Mouse (Mus musculus) skeletal muscle tissue, adult 2 months (tissue): ENCODE measurements at regions not wholly inside any gene's neighbourhood (a gene's known extent, or its start where the extent isn't known, plus 50 kb on each side); places are given as distances from the start of the nearest gene placed in this dataset.
"Not testable (repeated sequence)": the region's sequence is repeated elsewhere in the genome, so short reads cannot be mapped to it uniquely, and the experiment has no call there.

Experiments
- DNase-seq: peaks from one replicate; pipeline ENCODE4 v3.0.0-alpha.2; 2012; ENCODE audit warnings: low read depth, low spot score

DNA sequence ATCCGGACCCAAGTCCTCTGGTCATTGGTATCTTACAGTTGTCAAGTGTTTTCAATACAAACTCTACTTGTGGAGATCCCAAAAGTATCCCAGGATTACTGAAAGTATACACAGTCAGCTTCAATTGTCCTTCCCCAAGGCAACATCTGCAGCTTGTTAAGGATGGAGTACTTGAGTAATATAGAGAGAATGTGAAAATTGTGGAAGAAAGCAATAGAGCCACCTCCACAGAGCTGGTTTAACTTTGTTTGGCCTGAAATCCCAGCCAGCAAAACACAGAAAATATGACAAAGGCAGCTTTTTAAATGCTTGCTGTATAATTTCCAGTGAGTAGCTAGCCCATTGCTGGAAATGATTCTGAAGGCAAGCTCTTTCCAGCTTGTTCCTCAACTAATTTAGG lies 217.0 kb upstream of the Tbl1xr1 start:
- DNase-seq = no peak

DNA sequence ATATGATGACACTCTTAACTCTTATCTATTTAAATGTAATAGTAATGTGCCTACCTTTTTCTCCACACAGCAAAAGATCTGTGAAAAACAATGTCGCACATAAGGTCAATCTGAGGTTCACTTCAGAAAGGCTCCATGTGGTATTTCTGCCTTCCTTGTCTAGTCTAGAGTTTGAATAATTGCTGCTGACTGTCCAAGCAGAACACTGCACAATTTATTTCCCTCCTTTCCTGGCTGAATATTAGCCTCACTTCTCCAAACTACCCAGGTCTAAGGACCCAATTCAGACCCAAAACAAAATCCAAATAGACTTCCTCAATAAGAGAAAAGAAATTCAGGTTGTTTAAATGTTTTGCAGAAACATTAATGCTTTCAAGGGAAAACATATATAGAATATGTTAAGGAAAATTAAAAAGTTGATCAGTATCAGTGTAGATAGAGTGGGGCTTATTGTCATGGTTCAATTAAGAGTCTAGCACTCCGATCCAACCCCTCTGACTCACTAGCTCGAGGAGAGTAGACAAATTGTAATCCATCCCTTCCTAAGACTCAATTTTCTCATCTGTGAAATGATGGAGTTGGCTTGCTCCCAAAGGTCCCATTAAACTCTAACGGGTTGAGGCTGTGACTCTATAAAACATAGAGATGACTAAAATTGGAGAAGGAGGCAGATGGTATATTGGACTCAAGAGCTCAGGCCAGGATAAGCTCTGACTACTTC lies 215.4 kb upstream of the Tbl1xr1 start:
- DNase-seq = no peak

DNA sequence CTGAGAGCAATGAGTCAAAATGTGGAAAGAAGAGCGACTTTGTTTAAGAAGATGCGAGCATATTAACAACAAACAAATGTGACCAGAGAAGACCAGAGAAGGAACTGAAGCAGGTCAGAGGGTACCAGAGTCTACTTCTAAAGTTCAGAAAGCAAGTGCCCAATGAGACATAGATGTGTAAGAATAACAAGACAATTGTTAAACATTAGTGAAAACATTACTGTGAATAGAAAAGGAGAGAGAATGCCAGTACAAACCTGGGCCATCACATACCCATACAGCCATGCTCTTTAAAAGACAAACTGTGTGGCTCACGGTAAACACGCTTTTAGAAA lies 214.8 kb upstream of the Tbl1xr1 start:
- DNase-seq = no peak

DNA sequence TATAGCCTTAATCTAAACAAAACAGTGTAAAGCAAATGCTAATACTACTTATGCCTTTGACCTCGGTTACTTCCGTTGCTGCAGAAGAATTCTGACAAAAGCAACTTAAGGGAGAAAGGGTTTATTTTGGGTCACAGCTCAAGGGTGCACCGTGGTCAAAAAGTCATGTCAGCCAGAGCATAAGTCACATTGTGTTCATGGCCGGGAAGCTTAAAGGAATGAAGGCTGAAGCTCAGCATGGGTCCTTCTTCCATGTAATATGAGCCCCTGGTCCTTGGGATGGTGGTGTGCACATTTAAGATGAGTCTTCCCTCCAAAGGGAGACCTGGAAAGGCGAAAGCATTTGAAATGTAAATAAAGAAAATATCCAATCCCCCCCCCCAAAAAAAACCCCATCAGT lies 212.1 kb upstream of the Tbl1xr1 start:
- no peak for DNase-seq

DNA sequence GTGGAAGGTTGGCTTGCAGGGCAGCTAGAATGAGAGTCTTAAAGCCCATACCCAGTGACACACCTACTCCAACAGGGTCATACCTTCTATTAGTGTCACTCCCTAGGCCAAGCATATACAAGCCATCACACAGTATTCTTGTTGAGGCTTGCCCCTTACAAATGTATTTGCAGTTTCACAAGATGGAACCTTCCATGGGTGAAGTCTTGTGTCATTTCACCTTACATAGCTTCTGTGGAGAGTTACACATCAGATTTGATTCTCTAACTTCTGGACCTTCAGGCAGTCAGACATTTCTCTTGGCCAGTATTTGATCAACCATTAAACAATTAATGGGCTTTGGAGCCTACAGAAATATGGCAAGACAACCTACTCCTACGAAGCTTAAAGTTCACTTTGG lies 210.6 kb upstream of the Tbl1xr1 start:
- DNase-seq = no peak

DNA sequence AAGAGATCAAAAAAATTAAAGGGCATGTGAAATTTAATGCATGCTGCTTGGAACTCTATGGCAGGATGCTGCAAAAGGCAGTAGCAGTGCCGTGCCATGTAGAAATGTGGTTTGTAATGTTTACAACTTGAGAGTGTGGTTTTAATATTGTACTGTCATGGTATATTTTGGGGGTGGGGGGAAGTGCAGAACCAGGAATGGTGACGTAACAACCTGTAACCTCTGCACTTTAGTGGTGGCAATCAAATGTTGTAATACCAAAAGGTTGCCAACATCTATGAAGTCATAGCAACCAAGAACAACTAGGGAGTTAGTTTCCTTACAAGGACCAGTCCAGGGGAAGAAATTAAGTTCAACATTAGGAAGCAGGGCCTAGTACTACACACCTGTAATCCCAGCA lies 198.1 kb upstream of the Tbl1xr1 start:
- no peak for DNase-seq

DNA sequence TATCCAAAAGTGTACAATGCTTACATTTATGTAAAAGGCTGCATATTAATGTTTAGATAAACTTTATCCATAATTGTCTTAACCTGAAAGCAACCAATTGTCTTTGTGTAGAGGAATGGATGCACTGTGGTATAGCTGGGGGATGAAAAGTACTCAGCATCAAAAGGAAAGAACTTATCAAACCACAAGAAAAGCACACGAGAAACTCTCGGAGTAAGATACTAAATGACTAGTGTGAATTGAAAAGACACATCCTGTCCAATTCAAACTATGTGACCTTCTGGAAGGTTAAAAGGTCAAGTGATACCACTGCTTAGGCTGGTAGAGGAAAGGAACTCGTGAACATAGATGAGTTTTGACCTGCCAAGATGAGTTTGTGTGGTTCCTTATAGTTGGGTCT lies 192.2 kb upstream of the Tbl1xr1 start:
- DNase-seq = no peak

DNA sequence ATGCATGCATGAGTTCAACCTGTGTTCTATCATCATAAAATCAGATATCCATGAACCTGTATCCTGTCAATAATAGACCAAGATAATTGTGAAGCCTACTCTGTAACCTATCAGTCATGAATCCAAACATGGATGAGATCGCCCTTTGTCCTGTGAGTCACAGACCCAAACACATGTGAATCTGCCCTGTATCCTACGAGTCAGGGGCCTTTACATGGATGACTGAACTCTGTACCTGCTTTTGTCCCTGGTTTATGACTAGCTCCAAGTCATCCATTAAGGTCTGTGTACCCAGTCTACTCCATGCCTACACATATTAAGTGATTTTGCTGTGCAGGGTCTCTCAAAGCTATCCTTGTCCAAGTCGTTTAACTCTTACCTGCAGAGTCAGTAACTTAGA lies 187.7 kb upstream of the Tbl1xr1 start:
- no peak for DNase-seq

DNA sequence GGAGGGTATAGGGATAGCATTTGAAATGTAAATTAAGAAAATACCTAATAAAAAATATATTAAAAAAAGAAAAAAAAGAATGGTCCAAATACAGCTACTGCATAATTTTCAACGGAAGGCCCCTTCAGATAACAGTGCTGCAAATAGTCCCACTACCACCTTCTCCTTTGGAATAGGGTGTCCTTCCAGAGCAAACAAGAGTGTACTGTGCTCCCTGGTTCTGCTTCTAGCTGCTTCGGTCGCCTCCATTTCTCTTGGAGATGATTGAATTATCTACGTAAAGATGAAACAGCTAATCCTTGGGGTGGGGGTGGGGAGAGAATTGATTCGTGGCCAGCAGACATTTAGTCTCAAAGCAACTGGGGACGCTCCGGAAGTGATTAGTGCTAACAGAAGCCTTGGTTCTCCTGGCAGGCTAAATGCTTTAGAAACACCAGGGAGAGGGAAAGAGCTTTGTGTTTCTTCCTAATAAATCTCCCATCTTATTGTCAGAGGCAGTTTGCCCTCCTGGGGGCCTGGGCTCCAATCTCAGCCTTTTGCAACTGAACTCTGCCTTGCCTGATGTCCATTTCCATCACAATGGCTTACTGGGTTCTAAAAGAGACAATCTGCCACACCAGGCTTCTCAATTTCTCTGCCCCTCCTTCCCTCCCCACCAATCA lies 184.5 kb upstream of the Tbl1xr1 start:
- DNase-seq = no peak

DNA sequence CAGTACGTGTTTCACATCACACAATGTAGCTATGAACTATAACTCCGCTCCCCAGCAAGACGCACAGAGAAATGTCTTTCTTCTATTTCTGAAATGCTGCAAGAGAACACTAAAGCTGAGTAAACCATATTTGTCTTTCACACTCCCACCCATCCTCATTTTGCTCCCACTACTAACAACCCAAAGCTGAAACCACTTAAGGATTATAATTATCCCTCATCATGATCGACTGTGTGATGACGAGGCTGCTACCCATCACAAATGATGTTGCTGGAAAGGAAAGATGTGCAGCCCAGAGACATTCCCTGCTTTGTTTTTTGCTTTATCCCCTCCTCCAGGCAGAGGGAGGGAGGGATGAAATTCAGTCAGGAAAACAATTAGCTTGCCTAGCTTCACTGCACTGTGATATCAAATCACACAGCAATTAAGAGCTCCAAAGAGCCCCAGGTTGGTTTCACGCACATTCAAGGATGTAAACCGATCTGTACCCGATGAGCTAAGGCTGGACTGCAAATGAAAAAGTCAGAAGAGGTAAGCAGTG lies 183.5 kb upstream of the Tbl1xr1 start:
- no peak for DNase-seq

DNA sequence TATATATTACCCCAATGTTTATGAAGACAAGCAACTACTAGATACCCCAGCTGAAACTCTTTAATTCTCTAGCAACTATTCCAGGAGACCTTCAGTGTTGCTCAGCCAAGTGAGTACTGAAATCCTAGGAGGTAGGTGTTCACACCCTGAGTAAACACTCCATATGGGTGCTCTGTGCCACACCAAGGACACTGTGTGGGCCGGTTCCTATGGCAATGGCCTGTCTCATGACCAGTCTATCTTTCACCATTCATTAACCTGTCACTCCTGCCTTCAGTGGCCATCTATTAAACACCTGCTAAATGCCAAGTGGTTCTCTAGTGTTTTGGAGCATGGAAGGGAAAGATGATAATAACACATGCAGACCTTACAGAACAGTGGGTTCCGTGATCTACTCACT lies 180.9 kb upstream of the Tbl1xr1 start:
- no peak for DNase-seq

DNA sequence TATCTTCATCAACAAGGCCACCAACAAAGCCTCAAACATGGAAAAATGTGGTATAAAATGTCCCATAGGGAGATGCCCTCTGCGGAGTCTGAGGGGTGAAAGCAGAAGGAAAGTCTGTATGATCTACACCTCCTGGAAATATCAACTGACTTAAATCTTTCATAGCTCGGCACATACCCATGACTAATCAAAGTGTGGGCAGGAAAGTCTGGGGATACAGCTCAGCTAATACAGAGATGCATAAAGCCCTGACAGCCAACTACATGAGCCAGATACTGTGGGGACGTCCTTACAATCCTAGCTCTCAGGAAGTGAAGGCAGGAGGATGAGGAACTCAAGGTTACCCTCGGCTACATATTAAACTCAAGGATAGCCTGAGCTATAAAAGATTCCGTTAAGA lies 178.2 kb upstream of the Tbl1xr1 start:
- no peak for DNase-seq

DNA sequence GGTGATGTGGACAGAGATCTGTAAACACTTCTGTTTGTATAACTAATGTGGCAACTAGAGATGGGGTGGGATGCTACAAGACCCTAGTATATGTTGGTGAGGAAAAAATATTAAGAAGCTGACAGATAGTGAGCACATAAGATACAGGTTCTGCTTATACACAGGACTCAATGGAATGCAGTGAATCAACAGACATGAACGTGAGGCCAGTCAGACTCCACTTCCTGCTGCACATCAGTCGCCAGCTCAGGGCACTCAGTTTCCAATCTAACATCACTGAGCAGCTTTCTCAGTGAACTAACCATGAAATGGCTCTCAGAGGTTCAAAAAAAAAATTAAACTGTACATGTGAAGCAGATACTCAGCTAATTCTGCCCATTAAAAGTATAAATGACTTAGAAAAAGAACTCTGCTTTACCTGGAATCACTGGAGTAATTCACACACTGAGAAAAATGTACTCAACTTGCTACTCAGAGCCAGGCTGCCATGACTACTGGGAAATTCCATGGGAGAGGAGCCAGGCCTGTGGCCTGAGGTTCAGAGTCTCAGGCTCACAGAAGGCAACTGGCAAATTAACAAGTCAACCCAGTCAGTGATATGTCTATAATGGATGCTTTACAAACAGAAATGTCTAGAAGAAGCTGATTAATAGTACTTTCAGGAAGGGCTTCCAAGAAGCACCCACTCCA lies 170.9 kb upstream of the Tbl1xr1 start:
- no peak for DNase-seq

DNA sequence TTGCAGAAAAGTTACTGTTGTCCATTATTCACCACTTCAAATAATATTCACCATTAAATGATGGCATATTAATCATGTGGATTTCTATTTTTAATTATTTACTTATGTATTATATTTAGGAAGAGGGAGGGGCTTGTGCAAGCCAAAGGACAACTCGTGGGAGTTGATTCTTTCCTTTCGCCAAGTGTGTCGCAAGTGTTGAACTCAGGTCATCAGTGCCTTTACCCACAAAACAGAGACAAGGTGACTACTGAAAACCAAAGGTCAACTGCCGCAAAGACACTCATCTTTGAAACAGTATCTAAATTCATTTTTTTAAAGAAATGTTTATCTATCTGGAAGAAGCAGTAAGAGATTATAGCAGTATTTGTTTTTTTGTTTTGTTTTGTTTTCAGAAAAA lies 167.6 kb upstream of the Tbl1xr1 start:
- DNase-seq = no peak

DNA sequence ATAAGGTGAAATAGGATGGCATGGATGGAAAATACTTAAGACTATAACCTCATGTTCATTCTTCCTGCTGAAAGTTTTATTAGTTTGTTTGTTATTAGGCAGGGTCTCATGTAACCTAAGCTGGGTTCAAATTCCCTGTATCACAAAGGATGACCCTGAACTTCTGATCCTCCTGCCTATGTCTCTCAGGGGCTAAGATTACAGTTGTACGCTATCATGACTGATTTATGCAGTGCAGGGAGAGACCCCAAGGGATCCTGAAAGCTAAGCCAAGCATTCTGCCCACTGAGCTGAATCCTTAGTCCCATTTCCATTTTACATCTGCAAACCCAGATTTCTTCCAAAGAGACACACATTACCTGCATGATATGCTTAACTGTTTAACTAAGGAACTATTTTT lies 166.4 kb upstream of the Tbl1xr1 start:
- no peak for DNase-seq

DNA sequence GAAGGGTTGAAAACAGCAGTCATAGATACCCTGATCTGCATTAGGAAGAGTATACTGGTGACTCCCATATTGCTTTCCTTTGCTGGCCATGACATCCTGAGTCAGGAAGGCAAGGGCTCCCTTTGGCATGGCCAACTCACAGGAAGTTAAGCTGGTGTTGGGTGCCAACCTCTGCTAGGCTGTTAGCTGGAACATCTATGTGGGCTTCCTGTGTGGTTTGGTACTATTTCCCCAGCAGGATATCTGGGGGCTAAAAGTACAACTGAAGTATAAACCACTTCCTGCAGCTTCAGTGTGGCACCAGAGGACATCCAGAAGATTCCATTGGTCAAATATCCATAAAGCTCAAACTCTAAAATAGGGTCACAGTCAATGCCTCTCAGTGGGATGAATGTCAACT lies 165.4 kb upstream of the Tbl1xr1 start:
- no peak for DNase-seq

DNA sequence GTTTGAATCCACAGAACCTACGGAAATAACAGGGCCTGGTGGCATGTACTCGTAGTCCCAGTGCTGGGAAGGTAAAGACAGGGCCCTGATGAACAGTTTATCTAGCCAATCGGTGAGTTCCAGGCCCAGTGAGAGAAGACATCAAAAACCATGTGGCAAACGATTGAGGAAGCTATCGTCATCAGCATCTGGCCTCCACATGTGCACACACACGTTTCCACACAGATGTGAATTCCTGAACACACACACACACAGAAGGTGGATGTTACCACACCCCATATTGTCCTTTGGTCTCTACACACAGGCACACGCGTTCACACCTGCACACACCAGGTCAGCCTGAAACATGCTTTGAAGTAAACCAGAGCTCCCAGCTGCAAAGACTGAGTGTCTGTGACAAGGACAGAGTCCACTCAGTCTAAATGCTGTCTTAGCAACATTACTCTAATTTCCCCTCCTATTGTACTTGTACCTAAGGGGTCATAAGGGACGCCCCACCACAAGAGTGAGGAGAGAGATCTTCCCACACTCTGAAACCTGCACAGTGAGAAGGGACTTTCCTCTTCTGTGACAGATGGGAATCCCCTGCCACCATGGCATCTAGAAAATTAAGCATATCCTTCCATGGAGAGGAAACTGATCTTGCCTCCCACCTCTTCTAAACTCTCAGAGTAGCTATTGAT lies 159.1 kb upstream of the Tbl1xr1 start:
- no peak for DNase-seq

DNA sequence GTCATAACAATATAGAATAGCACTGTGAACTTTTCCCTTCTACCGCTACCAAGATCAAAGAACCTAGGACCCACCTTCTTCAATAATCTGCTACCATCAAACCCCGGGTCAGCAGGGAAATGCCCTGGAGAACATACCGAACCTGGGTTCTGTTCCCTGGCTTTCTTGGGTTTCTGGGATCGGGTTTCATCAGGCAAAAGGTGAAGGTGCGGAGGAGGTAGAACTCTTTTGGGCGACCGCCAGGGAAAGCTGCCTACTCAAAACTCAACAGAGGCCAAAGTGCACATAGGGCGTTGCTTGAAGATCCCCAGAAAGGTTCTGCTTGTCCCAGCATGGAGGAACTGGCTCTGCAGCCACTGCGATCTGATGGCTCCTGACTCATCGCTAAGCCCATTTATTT lies 158.0 kb upstream of the Tbl1xr1 start:
- no peak for DNase-seq

DNA sequence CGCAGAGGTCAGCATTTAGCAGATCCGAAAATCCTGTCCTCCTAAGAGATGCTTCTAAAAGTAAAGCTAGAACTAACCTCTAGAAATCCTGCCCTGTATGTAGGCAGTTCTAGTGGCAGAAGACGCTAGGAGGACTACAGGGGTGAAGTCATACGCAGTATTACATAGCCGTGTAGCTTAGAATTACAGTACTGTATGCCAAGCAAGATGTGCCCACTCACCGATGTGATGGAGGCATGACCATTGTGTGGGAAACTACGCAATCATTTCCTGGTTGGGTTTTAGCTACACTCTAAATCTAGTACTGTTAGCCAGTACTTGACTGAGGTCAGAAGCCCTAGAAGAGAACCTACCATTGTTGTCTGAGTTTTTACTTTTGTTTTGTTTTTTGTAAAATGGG lies 156.5 kb upstream of the Tbl1xr1 start:
- no peak for DNase-seq

DNA sequence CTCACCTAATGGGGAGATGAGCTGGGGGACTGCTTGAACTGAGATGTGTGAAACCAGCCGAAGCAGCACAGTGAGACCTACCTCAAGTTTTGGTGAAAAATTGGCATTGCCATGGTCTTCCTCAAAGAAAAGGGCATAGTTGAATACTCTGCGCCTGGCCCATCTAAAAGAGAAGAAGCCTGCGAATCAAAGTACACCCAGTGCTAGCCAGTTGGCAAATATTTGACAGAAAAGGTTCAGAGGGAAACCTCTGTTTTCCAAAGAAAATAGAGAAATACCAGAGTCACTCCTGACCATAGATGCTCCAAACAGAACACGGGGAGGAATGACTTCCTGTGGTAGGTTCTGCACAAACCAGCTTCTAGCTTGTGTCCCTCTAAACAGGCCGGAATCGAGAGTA lies 144.5 kb upstream of the Tbl1xr1 start:
- no peak for DNase-seq

DNA sequence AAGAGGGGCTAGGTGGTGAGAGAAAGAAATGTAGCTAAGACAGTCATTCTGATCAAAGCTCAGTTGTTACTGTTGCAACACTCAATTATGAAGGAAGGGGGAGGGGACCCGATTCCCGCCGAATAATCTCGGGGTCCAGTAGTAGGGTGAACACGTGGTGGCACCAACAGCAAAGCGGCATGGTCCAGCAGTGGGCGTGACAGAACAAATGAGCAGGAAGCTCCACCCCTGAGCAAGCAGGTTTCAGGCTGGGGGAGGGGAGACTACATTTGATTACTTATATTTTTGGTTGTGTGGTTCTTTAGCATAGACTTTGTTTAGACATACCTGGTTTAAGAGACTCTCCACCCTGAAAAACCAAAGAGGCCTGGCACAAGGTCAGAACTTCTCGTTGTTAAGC lies 143.8 kb upstream of the Tbl1xr1 start:
- not testable (repeated sequence) for DNase-seq

DNA sequence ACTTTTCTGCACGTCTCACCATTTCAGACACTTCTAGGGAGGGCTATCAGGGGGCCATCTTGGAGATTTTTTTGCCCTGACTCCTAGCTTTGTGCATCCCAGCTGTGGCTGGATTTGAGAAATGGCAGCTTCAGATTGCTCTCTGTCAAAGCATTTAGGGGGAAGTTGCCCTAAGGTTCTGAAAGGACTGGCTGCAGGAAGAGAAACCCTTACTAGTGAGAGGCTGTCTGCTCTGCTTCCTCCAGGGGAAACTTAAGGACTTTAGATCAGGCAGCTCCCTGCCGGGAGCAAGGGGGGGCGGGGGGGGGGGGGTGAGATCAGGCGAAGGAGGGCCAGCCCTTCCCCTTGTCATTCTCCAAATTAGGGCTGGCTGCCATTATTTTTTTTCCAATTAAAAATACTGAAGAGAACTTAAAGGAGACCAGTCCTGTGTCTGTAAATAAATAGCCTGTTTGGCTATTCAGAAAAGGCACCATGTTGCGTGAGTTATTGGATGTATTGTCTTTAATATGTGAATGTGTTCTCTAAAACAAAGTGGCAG lies 141.7 kb upstream of the Tbl1xr1 start:
- DNase-seq = peak; percentile 58
